Comparison of ENCODE assay signal across 8 mouse cellular contexts in the genomic region with DNA sequence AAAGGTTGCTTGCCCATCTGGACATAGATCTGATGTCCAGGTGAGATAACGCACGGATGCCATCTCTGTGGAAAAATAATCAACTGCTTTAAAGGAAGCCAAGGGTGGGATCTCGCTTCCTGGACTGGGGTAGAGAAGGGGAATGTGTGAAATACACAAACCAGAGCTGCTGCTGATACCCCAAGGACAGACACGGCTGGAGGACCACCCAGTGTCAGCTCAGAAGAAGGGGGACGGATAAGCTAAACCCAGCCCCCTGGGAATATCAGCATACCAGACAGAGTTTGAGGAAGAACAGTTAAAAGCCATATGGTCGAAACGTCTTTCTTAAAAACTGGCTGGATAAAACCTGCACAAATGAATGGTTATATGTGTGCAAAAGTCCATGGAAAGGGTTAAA.
DNase-seq lines count a peak whose midpoint lies in the region; ATAC-seq lines count a peak whose summit lies in the region.

No protein-coding gene starts in this region.

- H3K4me2 ChIP-seq in lung, embryonic 15.5 days, result peak overlapping the region; percentile 44
- no peak overlapping the region for H3K4me2 ChIP-seq in embryonic facial prominence, embryonic 11.5 days (ENCODE audit: low read depth, low read length)
- H3K4me2 ChIP-seq in heart, embryonic 16.5 days (ENCODE audit: low read depth, low read length), result peak overlapping the region; percentile 68
- H3K4me2 ChIP-seq in liver, embryonic 15.5 days, result peak overlapping the region; percentile 69

- no peak overlapping the region for H3K9ac ChIP-seq in lung, embryonic 15.5 days
- no peak overlapping the region for H3K9ac ChIP-seq in embryonic facial prominence, embryonic 11.5 days (replicated peaks; ENCODE audit: low read length)
- peak overlapping the region; percentile 6 for H3K9ac ChIP-seq in heart, embryonic 16.5 days (ENCODE audit: low read length)
- no peak overlapping the region for H3K9ac ChIP-seq in liver, embryonic 15.5 days

- peak overlapping the region; percentile 10; the same call in 1 of the 2 replicates for H3K4me3 ChIP-seq in lung, embryonic 15.5 days
- H3K4me3 ChIP-seq in embryonic facial prominence, embryonic 11.5 days (ENCODE audit: low read depth, low read length), result no peak overlapping the region
- peak overlapping the region; percentile 44 for H3K4me3 ChIP-seq in heart, embryonic 16.5 days (ENCODE audit: low read length)
- H3K4me3 ChIP-seq in liver, embryonic 15.5 days (replicated peaks), result peak overlapping the region; percentile 42

- peak overlapping the region; percentile 75 for H3K27ac ChIP-seq in lung, embryonic 15.5 days
- 0 out of 2 replicates have a peak overlapping the region, but pooled peaks have one; percentile 22 for H3K27ac ChIP-seq in embryonic facial prominence, embryonic 11.5 days (replicated peaks; ENCODE audit: low read depth, low read length)
- peak overlapping the region; percentile 63 for H3K27ac ChIP-seq in heart, embryonic 16.5 days (ENCODE audit: low read length)
- H3K27ac ChIP-seq in liver, embryonic 15.5 days (replicated peaks), result peak overlapping the region; percentile 80

- WGBS in lung, embryonic 15.5 days, result 27% methylated on average over 7 of the region's 7 CpGs
- 38% methylated on average over 7 of the region's 7 CpGs for WGBS in embryonic facial prominence, embryonic 11.5 days
- 17% methylated on average over 7 of the region's 7 CpGs for whole genome bisulfite sequencing in heart, embryonic 16.5 days
- WGBS in liver, embryonic 15.5 days (ENCODE audit: insufficient replicate concordance), result 30% methylated on average over 7 of the region's 7 CpGs

- ATAC-seq in lung, embryonic 15.5 days (ENCODE audit: borderline replicate concordance, extremely low read depth, low FRiP score, low TSS enrichment), result peak; percentile 75; the same call in 1 of the 2 replicates
- no peak for ATAC-seq in embryonic facial prominence, embryonic 11.5 days (replicated peaks; ENCODE audit: insufficient number of reproducible peaks, low FRiP score, low TSS enrichment, low read depth)
- peak; percentile 33; the same call in 1 of the 2 replicates for ATAC-seq in heart, embryonic 16.5 days (replicated peaks; ENCODE audit: extremely low read depth, insufficient read depth, low FRiP score)
- ATAC-seq in liver, embryonic 15.5 days (ENCODE audit: insufficient read depth), result no peak
- ATAC-seq in megakaryocyte-erythroid progenitor cell, adult 5-6 weeks (replicated peaks; ENCODE audit: low FRiP score, low TSS enrichment, poor library complexity, severe bottlenecking), result no peak
- no peak for ATAC-seq in activated CD4-positive, CD25-positive, alpha-beta regulatory T cell, adult 4 months

- no peaks in the 10 kb centered on the region for H3K9me3 ChIP-seq in lung, embryonic 15.5 days
- no peaks in the 10 kb centered on the region for H3K9me3 ChIP-seq in embryonic facial prominence, embryonic 11.5 days (replicated peaks; ENCODE audit: control insufficient read depth, low read length)
- H3K9me3 ChIP-seq in heart, embryonic 16.5 days (replicated peaks; ENCODE audit: control insufficient read depth, low read length), result no peaks in the 10 kb centered on the region
- H3K9me3 ChIP-seq in liver, embryonic 15.5 days (replicated peaks), result no peaks in the 10 kb centered on the region

- DNase-seq in lung, postnatal 14 days, result no peak
- DNase-seq in embryonic facial prominence, embryonic 11.5 days (ENCODE audit: low spot score), result peak; percentile 61
- DNase-seq in adrenal gland, postnatal 36 days, result no peak

- H3K27me3 ChIP-seq in lung, embryonic 15.5 days, result no peaks in the 10 kb centered on the region
- H3K27me3 ChIP-seq in embryonic facial prominence, embryonic 11.5 days (ENCODE audit: control insufficient read depth, insufficient read depth, low read length), result no peaks in the 10 kb centered on the region
- no peaks in the 10 kb centered on the region for H3K27me3 ChIP-seq in heart, embryonic 16.5 days (ENCODE audit: control insufficient read depth, insufficient read depth, low read length)
- no peaks in the 10 kb centered on the region for H3K27me3 ChIP-seq in liver, embryonic 15.5 days

- H3K36me3 ChIP-seq in lung, embryonic 15.5 days, result no peaks in the 10 kb centered on the region
- H3K36me3 ChIP-seq in embryonic facial prominence, embryonic 11.5 days (replicated peaks; ENCODE audit: control insufficient read depth, insufficient read depth, low read depth, low read length), result no peaks in the 10 kb centered on the region
- H3K36me3 ChIP-seq in heart, embryonic 16.5 days (ENCODE audit: control insufficient read depth, insufficient read depth), result no peaks in the 10 kb centered on the region
- no peaks in the 10 kb centered on the region for H3K36me3 ChIP-seq in liver, embryonic 15.5 days (replicated peaks)

- H3K4me1 ChIP-seq in lung, embryonic 15.5 days, result peaks cover 25% of the 10 kb centered on the region
- no peaks in the 10 kb centered on the region; the same call in 1 of the 2 replicates for H3K4me1 ChIP-seq in embryonic facial prominence, embryonic 11.5 days (ENCODE audit: control insufficient read depth, insufficient read depth, low read length)
- H3K4me1 ChIP-seq in heart, embryonic 16.5 days (ENCODE audit: control insufficient read depth, insufficient read depth, low read length), result peaks cover 14% of the 10 kb centered on the region
- peaks cover 45% of the 10 kb centered on the region for H3K4me1 ChIP-seq in liver, embryonic 15.5 days (replicated peaks)

Comparison
In these comparisons a context has a peak if more than half of its experiments do, and no peak if none do; other contexts are left out.
1. ATAC-seq: peak in lung, embryonic 15.5 days (single experiment) and heart, embryonic 16.5 days (single experiment); none in embryonic facial prominence, embryonic 11.5 days (single experiment), liver, embryonic 15.5 days (single experiment), megakaryocyte-erythroid progenitor cell, adult 5-6 weeks (single experiment) and activated CD4-positive, CD25-positive, alpha-beta regulatory T cell, adult 4 months (single experiment).
2. H3K27ac ChIP-seq: peak in every context shown above with its lines; median percentile 80 in liver, embryonic 15.5 days; 75 in lung, embryonic 15.5 days; 63 in heart, embryonic 16.5 days; 22 in embryonic facial prominence, embryonic 11.5 days.